Mouse (Mus musculus): ENCODE data around the gene Ugt1a1. TPM values are rescaled to one million over a fixed set of nuclear protein-coding genes. Genes with fewer than 3 reads are reported as not detected.

Gene Ugt1a1
- total and polyA plus RNA-seq, 3 experiments, result 0.19 TPM; not detected in 2

DNA sequence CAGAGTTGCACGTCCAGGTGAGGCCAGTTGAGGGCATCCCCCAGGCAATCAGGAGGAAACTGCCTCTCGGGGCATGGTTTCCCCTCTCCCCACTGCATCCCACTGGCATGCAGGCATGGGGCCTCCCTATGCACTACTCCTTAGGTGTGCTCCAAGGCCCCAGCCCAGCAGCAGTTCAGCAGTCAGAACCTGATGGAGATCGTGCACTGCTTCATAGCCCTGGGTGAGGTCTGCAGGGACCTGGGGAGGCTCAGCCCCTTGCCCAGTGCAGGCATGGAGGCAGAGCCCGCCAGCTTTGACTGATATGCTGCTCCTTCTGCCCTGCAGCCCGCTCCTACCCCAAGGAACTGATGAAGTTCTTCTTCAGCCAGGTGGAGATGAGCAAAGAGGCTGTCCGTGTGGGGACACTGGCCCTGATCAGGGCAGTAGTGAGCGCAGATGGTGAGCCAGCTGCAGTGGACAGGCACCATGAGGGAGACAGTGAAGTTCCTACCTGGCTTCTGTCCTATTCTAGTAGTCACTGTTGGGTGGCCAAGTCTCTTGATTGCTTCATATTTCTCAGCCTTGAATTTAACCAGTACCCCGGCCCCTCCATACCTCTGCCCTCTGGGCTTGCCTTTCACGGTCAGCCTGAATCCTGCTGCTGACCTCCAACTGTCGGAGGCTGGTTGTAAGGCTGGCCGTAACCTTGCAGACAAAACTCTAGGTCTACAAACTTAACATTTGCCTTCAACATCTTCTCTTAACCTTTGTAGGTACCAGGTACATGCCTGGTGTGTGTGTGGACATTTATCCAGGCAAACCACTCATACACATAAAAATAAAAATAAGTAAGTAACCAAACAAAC is 23.5 kb downstream of the Ugt1a1 start:
- H3K4me2 ChIP-seq (ENCODE audit: insufficient read depth, low read depth, poor library complexity, severe bottlenecking), result no peak overlapping the region
- H3K36me3 ChIP-seq (replicated peaks in 1 of 2; ENCODE audit: control insufficient read depth in 1 of 2, insufficient read depth in 1 of 2, low read length in 1 of 2), result no peaks in the 10 kb centered on the region
- in situ Hi-C loops (cut with MboI; ENCODE audit: low pct_ligation_motif_present, low pct_unique_long_range_greater_than_20kb, low sequenced_read_pairs), result no loop called here
- H3K9ac ChIP-seq (ENCODE audit: insufficient read depth, low read depth), result no peak overlapping the region
- TF ChIP-seq POLR2A (IDR thresholded peaks at IDR 0.05; ENCODE audit: low read depth, low read length), result no peak
- no peak for TF ChIP-seq E2F4 (IDR thresholded peaks at IDR 0.05; ENCODE audit: insufficient replicate concordance, low read depth, low read length)
- TF ChIP-seq UBTF (IDR thresholded peaks at IDR 0.05; ENCODE audit: low read depth, low read length), result no peak
- TF ChIP-seq BHLHE40 (IDR thresholded peaks at IDR 0.05; ENCODE audit: low read depth, low read length), result no peak
- TF ChIP-seq CHD1 (IDR thresholded peaks at IDR 0.05; ENCODE audit: low read depth, low read length), result no peak
- no peak for TF ChIP-seq IRF4 (IDR thresholded peaks at IDR 0.05; ENCODE audit: low read depth, low read length)
- no peak for TF ChIP-seq RCOR1 (conservative IDR thresholded peaks at IDR 0.05; ENCODE audit: low read depth, low read length)
- no peak for TF ChIP-seq NELFE (IDR thresholded peaks at IDR 0.05; ENCODE audit: low read depth, low read length)
- no peak for TF ChIP-seq EP300 (IDR thresholded peaks at IDR 0.05; ENCODE audit: low read length)
- TF ChIP-seq PAX5 (IDR thresholded peaks at IDR 0.05; ENCODE audit: low read length), result no peak
- no peak for TF ChIP-seq USF2 (conservative IDR thresholded peaks at IDR 0.05; ENCODE audit: low read depth, low read length)
- TF ChIP-seq TBP (conservative IDR thresholded peaks at IDR 0.05; ENCODE audit: low read depth, low read length), result no peak
- no peak for TF ChIP-seq MXI1 (IDR thresholded peaks at IDR 0.05; ENCODE audit: low read depth, low read length)
- no peak for TF ChIP-seq ELF1 (IDR thresholded peaks at IDR 0.05; ENCODE audit: low read depth, low read length)
- TF ChIP-seq JUND (conservative IDR thresholded peaks at IDR 0.05; ENCODE audit: low read depth, low read length), result no peak
- TF ChIP-seq TCF12 (IDR thresholded peaks at IDR 0.05; ENCODE audit: low read depth, low read length), result no peak
- no peak for TF ChIP-seq SIN3A (IDR thresholded peaks at IDR 0.05; ENCODE audit: low read length)
- no peak for TF ChIP-seq ZMIZ1 (IDR thresholded peaks at IDR 0.05; ENCODE audit: low read depth, low read length)
- no peak for TF ChIP-seq USF1 (IDR thresholded peaks at IDR 0.05; ENCODE audit: low read depth, low read length)
- TF ChIP-seq HCFC1 (IDR thresholded peaks at IDR 0.05; ENCODE audit: low read depth, low read length), result no peak
- no peak for DNase-seq (ENCODE audit: extremely low read depth)
- dilution Hi-C loops (cut with MboI; ENCODE audit: extremely low pct_ligation_motif_present, extremely low pct_unique_long_range_greater_than_20kb, low sequenced_read_pairs), result no loop called here
- peaks cover 35% of the 10 kb centered on the region for H3K27me3 ChIP-seq (replicated peaks)
- no peak overlapping the region for H3K27ac ChIP-seq (ENCODE audit: insufficient read depth, low read depth)
- H3K9me3 ChIP-seq (replicated peaks; ENCODE audit: low read length), result peaks cover 84% of the 10 kb centered on the region
- H3K79me2 ChIP-seq (replicated peaks; ENCODE audit: control insufficient read depth, extremely low read depth, insufficient read depth, poor library complexity, severe bottlenecking), result no peaks in the 10 kb centered on the region
- H3K4me3 ChIP-seq (replicated peaks in 1 of 3; ENCODE audit: low read depth in 2 of 3, low read length in 2 of 3, poor library complexity in 1 of 3), result no peak overlapping the region
- no peaks in the 10 kb centered on the region for H3K4me1 ChIP-seq (ENCODE audit: control insufficient read depth in 1 of 2, insufficient read depth in 2 of 2)

DNA sequence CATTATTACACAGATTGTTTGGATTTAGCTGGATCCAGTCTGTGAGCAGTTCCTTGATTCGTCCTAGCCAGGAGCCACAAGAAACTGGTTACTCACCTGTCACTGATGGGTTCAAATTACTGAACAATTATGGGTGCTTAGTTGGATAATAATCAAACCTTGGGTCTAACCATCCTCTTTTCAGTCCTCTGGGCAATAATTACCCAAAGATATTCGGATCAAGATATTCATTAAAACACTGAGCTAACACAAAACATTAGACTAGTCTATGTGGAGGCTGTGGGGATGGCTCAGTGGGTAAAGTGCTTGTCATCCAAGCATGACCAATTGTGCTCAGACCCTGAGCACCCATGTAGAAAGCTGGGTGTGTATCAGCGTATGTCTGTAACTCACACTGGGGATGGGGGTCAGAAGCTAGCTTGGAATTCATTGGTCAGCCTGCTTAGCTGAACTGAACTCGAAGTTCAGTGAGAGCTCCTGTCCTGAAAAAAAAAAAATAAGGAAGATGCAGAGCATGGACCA is 24.2 kb downstream of the Ugt1a1 start:
- H3K27ac ChIP-seq (ENCODE audit: insufficient read depth, low read depth), result no peak overlapping the region
- H3K4me1 ChIP-seq (ENCODE audit: control insufficient read depth in 1 of 2, insufficient read depth in 2 of 2), result no peaks in the 10 kb centered on the region
- in situ Hi-C loops (cut with MboI; ENCODE audit: low pct_ligation_motif_present, low pct_unique_long_range_greater_than_20kb, low sequenced_read_pairs), result no loop called here
- H3K4me3 ChIP-seq (replicated peaks in 1 of 3; ENCODE audit: low read depth in 2 of 3, low read length in 2 of 3, poor library complexity in 1 of 3), result no peak overlapping the region
- no peaks in the 10 kb centered on the region for H3K79me2 ChIP-seq (replicated peaks; ENCODE audit: control insufficient read depth, extremely low read depth, insufficient read depth, poor library complexity, severe bottlenecking)
- no peaks in the 10 kb centered on the region for H3K36me3 ChIP-seq (replicated peaks in 1 of 2; ENCODE audit: control insufficient read depth in 1 of 2, insufficient read depth in 1 of 2, low read length in 1 of 2)
- no peak for TF ChIP-seq JUN (IDR thresholded peaks at IDR 0.05; ENCODE audit: insufficient read depth, low read depth, low read length)
- TF ChIP-seq MAFK (IDR thresholded peaks at IDR 0.05; ENCODE audit: insufficient replicate concordance, low read length), result no peak
- TF ChIP-seq IRF4 (IDR thresholded peaks at IDR 0.05; ENCODE audit: low read depth, low read length), result no peak
- TF ChIP-seq MAZ (IDR thresholded peaks at IDR 0.05; ENCODE audit: low read depth, low read length), result no peak
- TF ChIP-seq EP300 (IDR thresholded peaks at IDR 0.05; ENCODE audit: low read length), result no peak
- no peak for TF ChIP-seq SMC3 (IDR thresholded peaks at IDR 0.05; ENCODE audit: low read depth, low read length)
- no peak for TF ChIP-seq GABPA (IDR thresholded peaks at IDR 0.05; ENCODE audit: insufficient replicate concordance, low read depth, low read length)
- no peak for TF ChIP-seq JUND (conservative IDR thresholded peaks at IDR 0.05; ENCODE audit: low read depth, low read length)
- no peak for TF ChIP-seq SIN3A (IDR thresholded peaks at IDR 0.05; ENCODE audit: low read length)
- no peak for TF ChIP-seq UBTF (IDR thresholded peaks at IDR 0.05; ENCODE audit: low read depth, low read length)
- no peak for TF ChIP-seq NRF1 (IDR thresholded peaks at IDR 0.05; ENCODE audit: low read depth, low read length)
- no peak for TF ChIP-seq ZNF384 (IDR thresholded peaks at IDR 0.05; ENCODE audit: low read depth, low read length)
- TF ChIP-seq CHD1 (IDR thresholded peaks at IDR 0.05; ENCODE audit: low read depth, low read length), result no peak
- DNase-seq (ENCODE audit: extremely low read depth), result no peak
- H3K4me2 ChIP-seq (ENCODE audit: insufficient read depth, low read depth, poor library complexity, severe bottlenecking), result no peak overlapping the region
- no peak overlapping the region for H3K9ac ChIP-seq (ENCODE audit: insufficient read depth, low read depth)
- H3K9me3 ChIP-seq (replicated peaks; ENCODE audit: low read length), result peaks cover 86% of the 10 kb centered on the region
- H3K27me3 ChIP-seq (replicated peaks), result peaks cover 38% of the 10 kb centered on the region
- dilution Hi-C loops (cut with MboI; ENCODE audit: extremely low pct_ligation_motif_present, extremely low pct_unique_long_range_greater_than_20kb, low sequenced_read_pairs), result no loop called here

All from CH12.LX (cell line).